Mouse (Mus musculus) spleen, postnatal 14 days (tissue): ENCODE results near the gene Lair1.
"Not testable (repeated sequence)": the region's sequence is repeated elsewhere in the genome, so short reads cannot be mapped to it uniquely, and the experiment has no call there.

Source experiments
- DNase-seq, 2 experiments: peaks; one replicate each; pipeline ENCODE4 v3.0.0; 2021 to 2022; ENCODE audit warnings: low spot score in 2 of 2

Lair1 gene

DNA sequence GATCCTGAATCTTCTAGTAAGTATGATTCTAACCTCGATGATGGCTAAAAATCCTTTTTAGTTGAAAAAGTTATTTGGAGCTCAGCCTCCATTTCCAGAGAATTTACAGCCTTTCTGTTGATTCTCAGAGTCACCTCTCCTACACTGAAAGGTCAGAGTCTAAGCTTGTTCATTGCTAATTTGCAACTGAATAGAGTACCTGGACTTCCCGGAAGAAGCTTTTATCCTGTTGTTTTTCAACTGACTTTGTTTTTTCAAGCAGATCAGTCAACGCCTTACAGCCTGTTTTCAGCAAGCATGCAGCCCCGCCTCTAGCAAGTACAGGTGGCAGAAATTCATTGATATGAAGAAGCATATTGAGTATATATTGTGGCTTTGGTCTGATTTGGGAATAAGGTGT is 59.0 kb downstream of the Lair1 start:
- DNase-seq, result not testable (repeated sequence)

GRCm38 (mm10) chr7:3962017-3962416 is 101.0 kb downstream of the Lair1 start:
- no peak for DNase-seq

DNA sequence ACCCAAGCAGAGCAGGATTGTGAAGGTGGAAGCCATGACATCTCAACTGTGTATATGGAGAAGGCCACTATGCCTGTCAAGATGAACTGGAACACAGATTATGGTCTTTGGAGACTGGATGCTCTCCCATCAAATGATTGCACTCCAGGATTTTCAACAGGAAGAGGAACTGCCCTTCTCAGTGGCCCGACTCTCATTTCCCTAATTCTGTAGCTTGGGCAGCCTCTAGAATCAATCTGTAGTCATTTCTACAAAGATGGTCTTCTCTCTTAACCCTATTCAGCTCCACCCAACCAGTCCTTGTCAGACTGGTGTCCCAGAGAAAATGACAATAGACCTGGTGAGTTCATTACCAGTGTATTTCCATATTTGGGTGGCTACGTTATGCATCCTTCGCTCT is 105.6 kb downstream of the Lair1 start:
- no peak for DNase-seq
